Mouse (Mus musculus): Measurements from ENCODE around the gene Vim. TPM values are rescaled to one million over a fixed set of nuclear protein-coding genes. Genes with fewer than 3 reads are reported as not detected.
"Not testable (repeated sequence)": the region's sequence is repeated elsewhere in the genome, so short reads cannot be mapped to it uniquely, and the experiment has no call there.

Vim gene
- total RNA-seq, 2 experiments from 2014 or later, result 85.9 to 87.7 TPM

DNA sequence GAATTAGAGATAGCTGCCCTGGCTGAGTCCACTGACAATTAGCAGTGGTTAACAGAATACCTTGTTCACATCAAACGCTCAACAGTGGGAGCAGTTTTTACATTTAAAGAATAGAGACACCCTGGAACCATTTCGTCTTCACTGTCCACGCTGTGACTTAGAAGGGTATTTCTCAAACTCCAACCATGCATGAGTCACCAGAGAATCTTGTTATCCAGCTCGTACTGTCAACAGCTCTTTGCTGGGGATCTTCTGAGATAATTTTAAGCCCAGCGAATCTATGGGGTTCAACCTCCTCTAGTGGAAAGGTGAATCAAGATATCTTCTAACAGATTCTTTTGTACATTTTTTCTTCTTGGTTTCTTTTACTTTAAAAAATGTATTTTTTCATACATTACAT, 24.4 kb downstream of the Vim start:
- intact Hi-C loops (cut with DNase I), result loop anchor here (5.0 kb wide), 1 partner anchor 306 kb away; no protein-coding TSS in a partner anchor
- DNase-seq (ENCODE audit: extremely low spot score in 1 of 2, low spot score in 2 of 2), result no peak

DNA sequence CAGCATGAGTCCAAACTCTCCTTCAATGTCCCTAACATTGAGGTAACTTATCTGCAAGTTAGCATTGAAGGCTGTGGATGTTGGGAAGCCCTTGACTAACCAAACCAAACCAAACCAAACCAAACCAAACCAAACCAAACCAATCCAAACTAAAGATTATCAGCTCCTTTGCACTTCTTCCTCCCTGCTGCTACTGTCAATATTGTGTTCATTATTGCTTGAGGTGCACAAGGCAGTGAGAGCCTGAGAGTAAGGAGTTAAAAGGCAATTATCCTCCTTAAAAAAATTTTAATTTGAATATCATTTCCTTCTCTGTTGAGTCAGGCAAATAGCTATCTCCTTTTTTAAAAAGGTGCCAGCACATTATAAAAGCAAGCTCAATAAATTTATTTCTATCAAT, 29.4 kb downstream of the Vim start:
- intact Hi-C loops (cut with DNase I), result no loop called here

DNA sequence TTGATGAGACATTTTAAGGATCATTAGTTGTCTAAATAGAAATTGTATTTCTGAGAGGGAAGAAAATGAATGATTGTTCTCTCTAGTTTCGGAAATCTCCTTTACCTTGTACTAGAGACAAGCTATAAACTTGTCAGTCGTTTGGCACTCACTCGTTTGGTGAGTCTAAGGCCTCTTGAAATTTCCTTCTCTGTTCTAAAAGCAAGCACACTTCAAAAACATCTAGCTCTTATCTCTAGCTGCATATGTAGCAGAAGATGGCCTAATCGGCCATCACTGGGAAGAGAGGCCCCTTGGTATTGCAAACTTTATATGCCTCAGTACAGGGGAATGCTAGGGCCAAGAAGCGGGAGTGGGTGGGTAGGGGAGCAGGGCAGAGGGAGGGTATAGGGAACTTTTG, 29.9 kb downstream of the Vim start:
- DNase-seq (ENCODE audit: extremely low spot score in 1 of 2, low spot score in 2 of 2); intact Hi-C loops (cut with DNase I): not testable (repeated sequence)

More for the DNA sequence above, 29.4 kb downstream of the Vim start:
- DNase-seq (ENCODE audit: extremely low spot score in 1 of 2, low spot score in 2 of 2), result no peak

DNA sequence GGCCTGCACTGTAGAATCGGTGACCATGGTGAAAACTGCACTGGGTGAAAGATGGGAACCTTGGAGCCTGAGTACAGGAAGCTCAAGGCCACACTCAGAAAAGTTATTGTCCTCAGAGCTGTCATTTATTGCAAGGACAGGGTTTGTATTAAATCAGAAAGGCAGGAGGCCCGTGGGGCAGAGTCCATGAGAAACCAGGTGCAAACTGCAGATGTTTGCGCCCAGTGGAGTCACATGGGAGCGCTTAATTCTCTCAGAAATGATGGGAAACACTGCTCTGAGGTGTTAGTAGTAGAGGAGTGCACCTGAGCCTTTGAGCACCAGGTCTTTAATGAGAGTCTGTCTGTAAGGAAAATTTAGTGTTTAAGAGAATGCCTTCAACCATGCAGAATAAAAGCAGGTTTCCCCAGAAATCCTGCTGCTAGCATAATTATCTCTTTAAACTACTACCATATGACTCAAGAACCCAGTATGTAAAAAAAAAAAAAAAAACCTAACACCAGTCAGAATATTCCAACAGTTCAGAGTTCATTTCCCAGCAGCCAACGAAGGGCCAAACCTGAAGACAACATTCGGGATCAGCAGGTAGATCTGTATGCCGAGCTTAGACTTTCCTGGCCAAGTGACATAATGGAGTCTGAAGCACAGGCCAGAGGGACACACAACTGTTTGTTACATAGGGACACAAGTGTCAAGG, 56.6 kb downstream of the Vim start:
- intact Hi-C loops (cut with DNase I), result no loop called here
- DNase-seq (ENCODE audit: extremely low spot score in 1 of 2, low spot score in 2 of 2), result no peak

Other genes with a start within 250 kb of the Vim start
- under 1 TPM; 0.43 to 0.45 TPM for gene Cubn, start 82.1 kb upstream of the Vim start, total RNA-seq (2021)
- gene Trdmt1, start 29.3 kb upstream of the Vim start, total RNA-seq (2021), result 1 to 10 TPM; 6.5 to 6.6 TPM
- gene St8sia6, start 220.1 kb downstream of the Vim start, total RNA-seq (2021), result under 1 TPM; 0.73 to 0.87 TPM

All from left cerebral cortex, postnatal 10 days (tissue).